Mouse (Mus musculus) stomach, embryonic 14.5 days (tissue): ENCODE data around the gene Gng7. TPM values are rescaled to one million over a fixed set of nuclear protein-coding genes. Genes with fewer than 3 reads are reported as not detected.
"Not testable (repeated sequence)": the region's sequence is repeated elsewhere in the genome, so short reads cannot be mapped to it uniquely, and the experiment has no call there.

Experiments used
- ATAC-seq: fragments of 200-750 bp; cut with Nextera tagmentation; 2 replicates; pipeline ENCODE4 v1.8.0; 2017; ENCODE audit warnings: low read depth, moderate TSS enrichment; ENCODE audit not compliant: insufficient number of reproducible peaks, insufficient read depth, low FRiP score
- H3K27ac ChIP-seq: fragments of 300-500 bp; sonication (generic); 2 replicates; pipeline ENCODE4 v1.5.1; 2014; ENCODE audit warnings: mild to moderate bottlenecking, low read length, moderate library complexity, mixed read lengths
- H3K27me3 ChIP-seq: fragments of 300-500 bp; sonication (generic); 2 replicates; pipeline ENCODE4 v1.6.1; 2014; ENCODE audit warnings: low read length, control low read depth, mixed read lengths; ENCODE audit not compliant: control insufficient read depth, insufficient read depth
- H3K36me3 ChIP-seq: fragments of 300-500 bp; sonication (generic); 2 replicates; pipeline ENCODE4 v1.6.1; 2014; ENCODE audit warnings: mild to moderate bottlenecking, control low read depth, low read length, moderate library complexity, mixed read lengths; ENCODE audit not compliant: control insufficient read depth, insufficient read depth
- H3K4me1 ChIP-seq: fragments of 300-500 bp; sonication (generic); 2 replicates; pipeline ENCODE4 v1.6.1; 2014; ENCODE audit warnings: low read length, control low read depth, mixed read lengths; ENCODE audit not compliant: control insufficient read depth, insufficient read depth
- H3K4me2 ChIP-seq: fragments of 300-500 bp; sonication (generic); replicated peaks from 2 replicates; pipeline ENCODE4 v1.6.1; 2014; ENCODE audit warnings: low read depth, low read length, control low read depth
- H3K4me3 ChIP-seq: fragments of 300-500 bp; sonication (generic); 2 replicates; pipeline ENCODE4 v1.5.1; 2014; ENCODE audit warnings: low read depth, low read length, control low read depth
- H3K9ac ChIP-seq: fragments of 300-500 bp; sonication (generic); replicated peaks from 2 replicates; pipeline ENCODE4 v1.6.1; 2014; ENCODE audit warnings: low read depth, mild to moderate bottlenecking, control low read depth, low read length, moderate library complexity, mixed read lengths
- H3K9me3 ChIP-seq: fragments of 300-500 bp; sonication (generic); 2 replicates; pipeline ENCODE4 v1.6.1; 2016; ENCODE audit warnings: low read depth, low read length, control low read depth; ENCODE audit not compliant: control insufficient read depth
- WGBS: fragments of 180-500 bp; shearing (Covaris S2); extraction: QIAGEN DNeasy Blood & Tissue Kit; methylation state at CpG from one replicate; pipeline ENCODE4 v1.1.7; 2014; 5-methylcytosine and 5-hydroxymethylcytosine counted together
- polyA plus RNA-seq: library from polyadenylated mRNA; unstranded; fragments of >200 nt; fragmentation: Nextera tagmentation; extraction: Ambion mirVana; gene quantifications from 2 replicates; pipeline ENCODE4 v1.2.1, GENCODE M21; 2014

The Gng7 gene
- polyA plus RNA-seq, 1 experiment from 2014 or later, result 4.7 TPM

DNA sequence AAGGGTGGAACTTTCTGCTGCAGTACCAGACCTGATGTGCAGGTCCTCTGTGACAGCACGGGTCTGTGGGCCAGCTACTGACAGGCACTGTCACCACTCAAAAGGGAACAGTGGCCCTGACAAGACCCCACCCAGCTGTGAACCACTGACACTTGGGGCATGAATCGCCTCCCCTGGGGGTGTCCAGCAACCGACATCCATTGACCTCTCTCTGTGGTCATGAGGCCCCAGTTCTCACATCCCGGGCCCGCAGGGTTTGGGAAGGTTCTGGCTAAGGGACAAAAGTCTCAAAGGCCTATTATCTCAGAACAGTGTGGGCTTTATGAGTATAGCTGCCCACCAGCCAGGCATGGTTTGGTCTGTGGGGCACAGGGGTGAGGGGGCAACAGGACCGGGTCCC lies 40.4 kb upstream of the Gng7 start:
- WGBS, result 88% methylated on average over 6 of the region's 6 CpGs
- H3K9me3 ChIP-seq, result no peaks in the 10 kb centered on the region
- no peak overlapping the region for H3K4me2 ChIP-seq
- no peaks in the 10 kb centered on the region for H3K27me3 ChIP-seq
- H3K4me1 ChIP-seq, result peaks cover 12% of the 10 kb centered on the region
- peaks cover 21% of the 10 kb centered on the region for H3K36me3 ChIP-seq
- no peak for ATAC-seq
- H3K27ac ChIP-seq, result no peak overlapping the region
- no peak overlapping the region for H3K4me3 ChIP-seq
- H3K9ac ChIP-seq, result no peak overlapping the region; the same call in 1 of the 2 replicates

DNA sequence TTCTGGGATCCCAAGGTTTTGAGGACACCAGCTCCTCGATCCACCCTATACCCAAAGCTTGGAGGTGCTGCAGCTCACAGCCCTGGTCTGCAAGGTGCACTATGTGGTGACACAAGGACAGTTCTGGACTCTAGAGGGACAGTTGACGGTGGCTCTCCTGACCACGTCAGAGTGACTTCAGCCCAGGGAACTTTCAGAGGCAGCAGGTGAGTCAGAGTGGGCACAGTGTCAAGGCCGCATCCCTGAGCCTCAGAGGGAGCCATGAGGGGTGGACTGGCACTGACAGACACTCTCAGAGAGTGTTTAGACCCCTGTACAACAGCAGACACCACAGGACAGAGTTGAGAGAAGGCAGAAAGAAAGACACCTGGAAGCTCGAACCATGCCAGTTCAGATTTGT lies 37.8 kb upstream of the Gng7 start:
- Histone ChIP-seq H3K36me3 (peaks cover 45% of the 10 kb centered on the region), H3K27me3 (no peaks in the 10 kb centered on the region)

DNA sequence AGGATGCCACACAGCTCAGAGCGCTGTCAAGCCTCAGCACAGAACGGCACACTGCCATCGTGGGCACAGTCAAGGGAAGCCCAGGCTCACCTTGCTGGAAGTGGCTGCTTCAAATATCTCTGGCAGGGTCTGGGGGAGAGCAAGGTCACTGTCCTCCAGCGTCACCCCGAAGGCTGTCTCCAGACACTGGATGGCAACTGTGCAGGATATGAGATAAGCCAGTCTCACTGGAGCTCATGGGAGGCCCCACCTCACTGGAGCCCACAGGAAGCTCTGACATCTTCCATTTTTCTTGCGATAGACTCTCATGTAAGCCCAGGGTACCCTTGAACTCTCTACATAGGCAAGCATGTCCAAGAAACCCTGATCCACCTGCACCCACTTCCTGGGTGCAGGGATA lies 36.4 kb upstream of the Gng7 start:
- Histone ChIP-seq H3K9me3 (no peaks in the 10 kb centered on the region), H3K27me3 (no peaks in the 10 kb centered on the region), H3K9ac (no peak overlapping the region), H3K4me2 (no peak overlapping the region), H3K4me1 (no peaks in the 10 kb centered on the region), H3K4me3 (no peak overlapping the region), H3K27ac (no peak overlapping the region), H3K36me3 (peaks cover 59% of the 10 kb centered on the region)
- no peak for ATAC-seq
- WGBS, result 88% methylated on average over 6 of the region's 6 CpGs

More for the DNA sequence above, 37.8 kb upstream of the Gng7 start:
- no peak overlapping the region for H3K9ac ChIP-seq
- no peak overlapping the region for H3K27ac ChIP-seq
- no peaks in the 10 kb centered on the region for H3K9me3 ChIP-seq
- no peak overlapping the region for H3K4me3 ChIP-seq
- no peaks in the 10 kb centered on the region for H3K4me1 ChIP-seq
- 91% methylated on average over 5 of the region's 5 CpGs for WGBS
- no peak for ATAC-seq
- H3K4me2 ChIP-seq, result no peak overlapping the region

- Histone ChIP-seq H3K9me3 (no peaks in the 10 kb centered on the region), H3K27ac (no peak overlapping the region), H3K36me3 (peaks cover 62% of the 10 kb centered on the region), H3K27me3 (no peaks in the 10 kb centered on the region), H3K4me1 (no peaks in the 10 kb centered on the region), H3K4me2 (no peak overlapping the region), H3K4me3 (no peak overlapping the region), H3K9ac (no peak overlapping the region)
- 84% methylated on average over 4 of the region's 4 CpGs for WGBS
- ATAC-seq, result no peak
These were observed 35.9 kb upstream of the Gng7 start for GRCm38 (mm10) chr10:81050645-81051044.

- not testable (repeated sequence) for H3K4me1 ChIP-seq, H3K9ac ChIP-seq, H3K27ac ChIP-seq, ATAC-seq, H3K9me3 ChIP-seq, H3K4me3 ChIP-seq, H3K27me3 ChIP-seq, H3K4me2 ChIP-seq
- WGBS, result 88% methylated on average over 14 of the region's 14 CpGs
- H3K36me3 ChIP-seq, result peaks cover 70% of the 10 kb centered on the region
These were observed 30.5 kb upstream of the Gng7 start for GRCm38 (mm10) chr10:81045246-81045645.

DNA sequence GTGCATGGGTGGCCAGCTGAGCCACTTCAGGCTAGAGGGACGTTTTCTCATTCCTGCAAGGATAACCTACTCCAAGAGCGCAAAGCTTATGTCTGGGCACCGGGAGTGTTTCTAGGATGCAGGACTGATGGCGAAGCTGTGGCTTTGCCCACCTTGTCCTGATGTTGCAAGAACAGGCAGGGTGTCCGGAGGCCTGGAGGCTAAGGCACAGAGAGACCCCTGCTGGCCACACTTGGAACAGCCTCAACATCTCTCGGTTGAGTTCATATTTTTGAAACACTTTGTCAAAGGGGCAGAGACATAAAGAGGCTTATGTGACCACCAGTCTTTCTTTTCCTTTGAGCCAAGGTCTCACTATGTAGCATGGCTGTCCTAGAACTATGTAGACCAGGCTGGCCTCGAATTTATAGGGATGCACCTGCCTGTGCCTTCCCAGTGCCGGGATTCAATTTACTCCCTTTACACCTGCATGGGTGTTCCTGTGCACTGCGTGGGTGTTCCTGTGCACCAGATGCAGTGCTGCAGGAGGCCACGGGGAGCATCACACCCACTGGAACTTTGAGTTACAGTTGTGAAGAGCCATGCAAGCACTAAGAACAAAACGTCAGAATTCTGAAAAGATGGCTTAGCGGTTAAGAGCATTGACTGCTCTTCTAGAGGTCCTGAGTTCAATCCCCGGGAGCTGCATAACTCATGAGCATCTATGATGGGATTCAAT lies 26.9 kb upstream of the Gng7 start:
- no peak overlapping the region for H3K4me2 ChIP-seq
- no peak overlapping the region for H3K27ac ChIP-seq
- H3K9me3 ChIP-seq, result no peaks in the 10 kb centered on the region
- H3K4me3 ChIP-seq, result no peak overlapping the region
- H3K36me3 ChIP-seq, result peaks cover 35% of the 10 kb centered on the region
- ATAC-seq, result no peak
- no peaks in the 10 kb centered on the region for H3K27me3 ChIP-seq
- no peaks in the 10 kb centered on the region for H3K4me1 ChIP-seq
- no peak overlapping the region for H3K9ac ChIP-seq
- 31% methylated on average over 13 of the region's 13 CpGs for WGBS

- H3K9ac ChIP-seq, result peak within 1 kb of the TSS; percentile 47
- ATAC-seq, result peak; percentile 98
- WGBS, result under 1% methylated on average over 35 of the region's 35 CpGs
- H3K4me3 ChIP-seq, result peak within 1 kb of the TSS; percentile 80
- H3K4me2 ChIP-seq, result peak within 1 kb of the TSS; percentile 68
- H3K36me3 ChIP-seq, result no peaks in the 10 kb centered on the region; the same call in 1 of the 2 replicates
- H3K9me3 ChIP-seq, result no peaks in the 10 kb centered on the region
- H3K27me3 ChIP-seq, result no peaks in the 10 kb centered on the region
- no peaks in the 10 kb centered on the region for H3K4me1 ChIP-seq
- no peak within 1 kb of the TSS for H3K27ac ChIP-seq
These were observed 22.3 kb upstream of the Gng7 start, which contains the start of gene Slc39a3 for GRCm38 (mm10) chr10:81036988-81037580. Gene Slc39a3 (minus strand): TSS chr10:81037426.

DNA sequence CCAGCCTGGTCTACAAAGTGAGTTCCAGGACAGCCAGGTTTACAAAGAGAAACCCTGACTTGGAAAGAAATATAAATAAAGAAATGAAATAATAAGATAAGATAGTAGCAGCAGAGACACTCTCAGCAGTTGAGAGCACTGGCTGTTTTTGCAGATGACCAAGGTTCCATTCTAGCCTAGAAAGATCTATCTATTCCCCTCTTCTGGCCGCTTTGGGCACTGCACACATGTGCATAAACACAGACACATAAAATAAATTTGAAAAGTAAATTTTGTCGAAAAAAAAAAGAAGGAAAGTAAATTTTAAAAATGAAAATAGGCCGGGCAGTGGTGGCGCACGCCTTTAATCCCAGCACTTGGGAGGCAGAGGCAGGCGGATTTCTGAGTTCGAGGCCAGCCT lies 21.5 kb upstream of the Gng7 start:
- Histone ChIP-seq H3K4me2 (no peak overlapping the region), H3K27ac (no peak overlapping the region), H3K9ac (no peak overlapping the region), H3K9me3 (no peaks in the 10 kb centered on the region), H3K4me3 (no peak overlapping the region), H3K27me3 (no peaks in the 10 kb centered on the region), H3K4me1 (no peaks in the 10 kb centered on the region), H3K36me3 (peaks cover 3% of the 10 kb centered on the region; the same call in 1 of the 2 replicates)
- ATAC-seq, result no peak
- WGBS, result 70% methylated on average over 7 of the region's 7 CpGs
